Mouse (Mus musculus): ENCODE measurements at regions not wholly inside any gene's neighbourhood (a gene's known extent, or its start where the extent isn't known, plus 50 kb on each side); places are given as distances from the start of the nearest gene placed in this dataset.

- DNase-seq (ENCODE audit: low spot score) (no peak), ATAC-seq (ENCODE audit: low FRiP score, low TSS enrichment) (no peak)
- H3K9ac ChIP-seq (ENCODE audit: low read length): no peak overlapping the region
- no peak overlapping the region for H3K4me2 ChIP-seq (replicated peaks; ENCODE audit: low read depth)
- H3K4me1 ChIP-seq (replicated peaks; ENCODE audit: control insufficient read depth, insufficient read depth): no peaks in the 10 kb centered on the region
- 64% methylated on average over 7 of the region's 7 CpGs for WGBS
- H3K27me3 ChIP-seq (ENCODE audit: control insufficient read depth, insufficient read depth, low read length): no peaks in the 10 kb centered on the region
- no peaks in the 10 kb centered on the region for H3K36me3 ChIP-seq (ENCODE audit: control insufficient read depth, insufficient read depth, low read length)
- no peak overlapping the region for H3K4me3 ChIP-seq (ENCODE audit: low read depth, low read length)
- no peak for TF ChIP-seq EP300 (optimal IDR thresholded peaks at IDR 0.05)
- TF ChIP-seq CTCF (IDR thresholded peaks at IDR 0.05; ENCODE audit: low read depth): no peak
- no peaks in the 10 kb centered on the region for H3K9me3 ChIP-seq (ENCODE audit: control insufficient read depth, low read length)
- H3K27ac ChIP-seq (replicated peaks): no peak overlapping the region
Measured at GRCm38 (mm10) chr11:44161734-44162418, 238.0 kb upstream of the Il12b start.

DNA sequence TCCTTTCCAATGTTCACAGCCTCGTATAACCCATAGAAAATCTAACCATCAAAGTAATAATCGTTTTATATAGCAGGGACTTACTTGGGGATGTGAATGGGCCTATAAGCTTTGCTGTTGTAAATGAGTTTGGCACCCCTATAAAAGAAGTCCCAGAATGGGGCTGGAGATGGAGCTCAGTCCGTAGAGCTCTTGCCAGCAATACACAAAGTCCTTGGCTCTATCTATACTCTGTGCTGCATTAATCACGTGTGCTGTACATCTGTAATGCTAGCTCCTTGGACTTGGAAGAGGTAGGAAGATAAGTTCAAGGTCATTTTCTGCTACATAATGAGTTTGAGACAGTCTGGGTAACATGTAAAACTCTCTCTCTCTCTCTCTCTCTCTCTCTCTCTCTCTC is 236.8 kb upstream of the Il12b start:
- no peak overlapping the region for H3K27ac ChIP-seq (replicated peaks)
- DNase-seq (ENCODE audit: low spot score) (no peak), ATAC-seq (ENCODE audit: low FRiP score, low TSS enrichment) (no peak)
- H3K4me3 ChIP-seq (ENCODE audit: low read depth, low read length): no peak overlapping the region
- no peaks in the 10 kb centered on the region for H3K27me3 ChIP-seq (ENCODE audit: control insufficient read depth, insufficient read depth, low read length)
- no peak overlapping the region for H3K9ac ChIP-seq (ENCODE audit: low read length)
- no peaks in the 10 kb centered on the region for H3K36me3 ChIP-seq (ENCODE audit: control insufficient read depth, insufficient read depth, low read length)
- TF ChIP-seq CTCF (IDR thresholded peaks at IDR 0.05; ENCODE audit: low read depth) (no peak), EP300 (optimal IDR thresholded peaks at IDR 0.05) (no peak)
- no peaks in the 10 kb centered on the region for H3K4me1 ChIP-seq (replicated peaks; ENCODE audit: control insufficient read depth, insufficient read depth)
- H3K4me2 ChIP-seq (replicated peaks; ENCODE audit: low read depth): no peak overlapping the region
- no peaks in the 10 kb centered on the region for H3K9me3 ChIP-seq (ENCODE audit: control insufficient read depth, low read length)
- 55% methylated on average over 4 of the region's 4 CpGs for WGBS

- H3K27ac ChIP-seq (replicated peaks): no peak overlapping the region
- no peak overlapping the region for H3K4me2 ChIP-seq (replicated peaks; ENCODE audit: low read depth)
- no peaks in the 10 kb centered on the region for H3K9me3 ChIP-seq (ENCODE audit: control insufficient read depth, low read length)
- WGBS: 74% methylated on average over 1 of the region's 1 CpGs
- no peak for DNase-seq (ENCODE audit: low spot score)
- H3K27me3 ChIP-seq (ENCODE audit: control insufficient read depth, insufficient read depth, low read length): no peaks in the 10 kb centered on the region
- no peak for ATAC-seq (ENCODE audit: low FRiP score, low TSS enrichment)
- no peak overlapping the region for H3K9ac ChIP-seq (ENCODE audit: low read length)
- H3K4me3 ChIP-seq (ENCODE audit: low read depth, low read length): no peak overlapping the region
- TF ChIP-seq EP300 (optimal IDR thresholded peaks at IDR 0.05): no peak
- TF ChIP-seq CTCF (IDR thresholded peaks at IDR 0.05; ENCODE audit: low read depth): no peak
- H3K36me3 ChIP-seq (ENCODE audit: control insufficient read depth, insufficient read depth, low read length): no peaks in the 10 kb centered on the region
- H3K4me1 ChIP-seq (replicated peaks; ENCODE audit: control insufficient read depth, insufficient read depth): no peaks in the 10 kb centered on the region
Measured at GRCm38 (mm10) chr11:44163748-44164147, 236.1 kb upstream of the Il12b start.

DNA sequence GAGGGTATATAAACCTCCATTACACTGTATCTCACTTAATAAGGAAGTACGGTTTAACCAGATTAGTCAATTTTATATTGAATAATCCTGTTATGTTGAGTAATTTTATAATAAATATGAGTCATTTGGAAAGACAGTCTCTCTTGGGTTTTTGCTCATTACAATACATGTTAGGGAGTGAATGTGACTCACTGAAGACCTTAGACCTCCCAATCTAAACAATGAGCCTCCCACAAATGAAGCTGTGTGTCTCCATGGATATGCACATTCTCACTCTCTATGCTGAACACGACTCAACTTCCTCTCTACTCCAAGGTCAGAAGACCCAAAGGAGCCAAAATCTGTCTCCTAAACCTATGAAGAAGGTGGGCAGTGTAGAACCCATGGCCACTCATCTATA is 235.7 kb upstream of the Il12b start:
- Histone ChIP-seq H3K4me1 (replicated peaks; ENCODE audit: control insufficient read depth, insufficient read depth) (no peaks in the 10 kb centered on the region), H3K9ac (ENCODE audit: low read length) (no peak overlapping the region), H3K36me3 (ENCODE audit: control insufficient read depth, insufficient read depth, low read length) (no peaks in the 10 kb centered on the region), H3K4me3 (ENCODE audit: low read depth, low read length) (no peak overlapping the region), H3K4me2 (replicated peaks; ENCODE audit: low read depth) (no peak overlapping the region), H3K9me3 (ENCODE audit: control insufficient read depth, low read length) (no peaks in the 10 kb centered on the region), H3K27me3 (ENCODE audit: control insufficient read depth, insufficient read depth, low read length) (no peaks in the 10 kb centered on the region), H3K27ac (replicated peaks) (no peak overlapping the region)
- 34% methylated on average over 2 of the region's 2 CpGs for WGBS
- TF ChIP-seq CTCF (IDR thresholded peaks at IDR 0.05; ENCODE audit: low read depth) (no peak), EP300 (optimal IDR thresholded peaks at IDR 0.05) (no peak)
- ATAC-seq (ENCODE audit: low FRiP score, low TSS enrichment): no peak
- DNase-seq (ENCODE audit: low spot score): no peak

- Histone ChIP-seq H3K4me3 (ENCODE audit: low read depth, low read length) (no peak overlapping the region), H3K36me3 (ENCODE audit: control insufficient read depth, insufficient read depth, low read length) (no peaks in the 10 kb centered on the region), H3K9ac (ENCODE audit: low read length) (no peak overlapping the region), H3K27ac (replicated peaks) (no peak overlapping the region), H3K9me3 (ENCODE audit: control insufficient read depth, low read length) (no peaks in the 10 kb centered on the region), H3K4me2 (replicated peaks; ENCODE audit: low read depth) (no peak overlapping the region), H3K4me1 (replicated peaks; ENCODE audit: control insufficient read depth, insufficient read depth) (no peaks in the 10 kb centered on the region), H3K27me3 (ENCODE audit: control insufficient read depth, insufficient read depth, low read length) (no peaks in the 10 kb centered on the region)
- 38% methylated on average over 6 of the region's 6 CpGs for WGBS
- DNase-seq (ENCODE audit: low spot score) (no peak), ATAC-seq (ENCODE audit: low FRiP score, low TSS enrichment) (no peak)
- TF ChIP-seq CTCF (IDR thresholded peaks at IDR 0.05; ENCODE audit: low read depth) (no peak), EP300 (optimal IDR thresholded peaks at IDR 0.05) (no peak)
Measured at GRCm38 (mm10) chr11:44167724-44168500, 232.0 kb upstream of the Il12b start.

- ATAC-seq (ENCODE audit: low FRiP score, low TSS enrichment) (no peak), DNase-seq (ENCODE audit: low spot score) (no peak)
- TF ChIP-seq EP300 (optimal IDR thresholded peaks at IDR 0.05) (no peak), CTCF (IDR thresholded peaks at IDR 0.05; ENCODE audit: low read depth) (no peak)
Measured at GRCm38 (mm10) chr11:44172478-44172877, 227.4 kb upstream of the Il12b start.

More at GRCm38 (mm10) chr11:44172478-44172877, 227.4 kb upstream of the Il12b start:
- Histone ChIP-seq H3K9ac (ENCODE audit: low read length) (no peak overlapping the region), H3K27me3 (ENCODE audit: control insufficient read depth, insufficient read depth, low read length) (no peaks in the 10 kb centered on the region), H3K4me2 (replicated peaks; ENCODE audit: low read depth) (no peak overlapping the region), H3K4me1 (replicated peaks; ENCODE audit: control insufficient read depth, insufficient read depth) (no peaks in the 10 kb centered on the region), H3K9me3 (ENCODE audit: control insufficient read depth, low read length) (no peaks in the 10 kb centered on the region), H3K36me3 (ENCODE audit: control insufficient read depth, insufficient read depth, low read length) (no peaks in the 10 kb centered on the region), H3K4me3 (ENCODE audit: low read depth, low read length) (no peak overlapping the region), H3K27ac (replicated peaks) (no peak overlapping the region)
- 68% methylated on average over 4 of the region's 4 CpGs for WGBS
